Mouse (Mus musculus) embryo, embryonic 10 days (tissue): Measurements from ENCODE around the gene Tm9sf4.

Experiments
- DNase-seq: peaks from one replicate; pipeline ENCODE4 v3.0.0-alpha.2; 2015; ENCODE audit warnings: low spot score

The Tm9sf4 gene

GRCm38 (mm10) chr2:153160844-153161683, at the start of gene Tm9sf4:
Gene Tm9sf4, plus strand, starts transcription at chr2:153161303.
- DNase-seq = peak; percentile 98

GRCm38 (mm10) chr2:153115679-153116081, 45.4 kb upstream of the Tm9sf4 start:
- DNase-seq = no peak

- DNase-seq = no peak
Measured at GRCm38 (mm10) chr2:153117051-153117486, 44.0 kb upstream of the Tm9sf4 start.

- no peak for DNase-seq
Measured at GRCm38 (mm10) chr2:153119488-153119887, 41.6 kb upstream of the Tm9sf4 start.

GRCm38 (mm10) chr2:153120126-153120525, 41.0 kb upstream of the Tm9sf4 start:
- DNase-seq = no peak

GRCm38 (mm10) chr2:153121821-153122615, 39.1 kb upstream of the Tm9sf4 start:
- no peak for DNase-seq

- no peak for DNase-seq
Measured at GRCm38 (mm10) chr2:153122701-153123100, 38.4 kb upstream of the Tm9sf4 start.

- DNase-seq = no peak
Measured at GRCm38 (mm10) chr2:153125875-153126274, 35.2 kb upstream of the Tm9sf4 start.

- DNase-seq = peak; percentile 55
Measured at GRCm38 (mm10) chr2:153131019-153131418, 30.1 kb upstream of the Tm9sf4 start.

GRCm38 (mm10) chr2:153134237-153134636, 26.9 kb upstream of the Tm9sf4 start:
- peak; percentile 23 for DNase-seq

- DNase-seq = no peak
Measured at GRCm38 (mm10) chr2:153136211-153136610, 24.9 kb upstream of the Tm9sf4 start.

GRCm38 (mm10) chr2:153139158-153139557, 21.9 kb upstream of the Tm9sf4 start:
- no peak for DNase-seq

- peak; percentile 9 for DNase-seq
Measured at GRCm38 (mm10) chr2:153139996-153140613, 21.0 kb upstream of the Tm9sf4 start.

GRCm38 (mm10) chr2:153142620-153143199, 18.4 kb upstream of the Tm9sf4 start:
- peak; percentile 79 for DNase-seq

- DNase-seq = no peak
Measured at GRCm38 (mm10) chr2:153145346-153145745, 15.8 kb upstream of the Tm9sf4 start.

- DNase-seq = no peak
Measured at GRCm38 (mm10) chr2:153147236-153147635, 13.9 kb upstream of the Tm9sf4 start.

- DNase-seq = peak; percentile 77
Measured at GRCm38 (mm10) chr2:153147715-153148114, 13.4 kb upstream of the Tm9sf4 start.

- no peak for DNase-seq
Measured at GRCm38 (mm10) chr2:153149742-153150141, 11.4 kb upstream of the Tm9sf4 start.

- no peak for DNase-seq
Measured at GRCm38 (mm10) chr2:153151026-153151425, 10.1 kb upstream of the Tm9sf4 start.

- no peak for DNase-seq
Measured at GRCm38 (mm10) chr2:153151926-153152665, 9.0 kb upstream of the Tm9sf4 start.

- no peak for DNase-seq
Measured at GRCm38 (mm10) chr2:153153033-153153450, 8.1 kb upstream of the Tm9sf4 start.
